Mouse (Mus musculus) thymus, adult 2 months (tissue): ENCODE results near the gene Myo18a.

Source experiments
- CTCF ChIP-seq: fragments of 200-500 bp; IDR thresholded peaks from 2 replicates; pipeline ENCODE4 v1.5.1; 2012; ENCODE audit warnings: mild to moderate bottlenecking, control low read depth, low read length, moderate library complexity, borderline replicate concordance; ENCODE audit not compliant: control insufficient read depth, poor library complexity, insufficient read depth; ENCODE audit errors: extremely low read depth
- POLR2A ChIP-seq: fragments of 200-500 bp; IDR thresholded peaks from 2 replicates; pipeline ENCODE4 v1.6.1; 2012; ENCODE audit warnings: mild to moderate bottlenecking, low read length, control low read depth, moderate library complexity; ENCODE audit not compliant: control insufficient read depth, poor library complexity, insufficient read depth; ENCODE audit errors: extremely low read depth

DNA sequence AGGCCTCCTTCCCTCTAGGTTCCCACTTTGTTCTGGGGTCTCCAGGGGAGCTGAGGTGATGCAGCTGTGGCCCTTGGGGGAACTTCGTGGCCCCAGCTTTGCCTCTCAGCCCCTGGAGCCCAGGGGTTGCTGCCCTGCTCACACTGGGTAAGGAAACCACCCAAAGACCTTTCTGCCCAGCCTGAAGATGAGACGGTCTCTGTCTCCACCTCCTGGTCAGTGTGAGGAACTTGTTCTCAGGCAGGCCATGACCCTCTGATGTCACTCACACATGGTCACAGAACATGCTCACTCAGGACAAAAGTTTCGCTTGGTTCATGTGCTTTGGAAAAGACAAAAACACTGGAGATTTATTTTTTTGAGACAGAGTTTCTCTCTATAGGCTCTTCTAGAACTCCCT, 53.0 kb downstream of the Myo18a start:
- no peak for TF ChIP-seq POLR2A
- peak; percentile 72; the same call in 1 of the 2 replicates for TF ChIP-seq CTCF
